Mouse (Mus musculus): ENCODE results near the gene Pawr.

Pawr gene

GRCm38 (mm10) chr10:108331784-108332561 lies at the start of gene Pawr:
Pawr (plus strand) TSS chr10:108332121.
- peak; percentile 7 for DNase-seq

- no peak for DNase-seq
Observed at GRCm38 (mm10) chr10:108282351-108282750, 49.6 kb upstream of the Pawr start.

GRCm38 (mm10) chr10:108283418-108283817 lies 48.5 kb upstream of the Pawr start:
- no peak for DNase-seq

GRCm38 (mm10) chr10:108283837-108284236 lies 48.1 kb upstream of the Pawr start:
- no peak for DNase-seq

- no peak for DNase-seq
Observed at GRCm38 (mm10) chr10:108284445-108284844, 47.5 kb upstream of the Pawr start.

- no peak for DNase-seq
Observed at GRCm38 (mm10) chr10:108284977-108285376, 46.9 kb upstream of the Pawr start.

GRCm38 (mm10) chr10:108286658-108287437 lies 45.1 kb upstream of the Pawr start:
- no peak for DNase-seq

- DNase-seq, result no peak
Observed at GRCm38 (mm10) chr10:108287438-108287801, 44.5 kb upstream of the Pawr start.

GRCm38 (mm10) chr10:108290046-108290445 lies 41.9 kb upstream of the Pawr start:
- DNase-seq, result no peak

- DNase-seq, result no peak
Observed at GRCm38 (mm10) chr10:108291688-108292471, 40.0 kb upstream of the Pawr start.

- DNase-seq, result no peak
Observed at GRCm38 (mm10) chr10:108292651-108293050, 39.3 kb upstream of the Pawr start.

- no peak for DNase-seq
Observed at GRCm38 (mm10) chr10:108293620-108294195, 38.2 kb upstream of the Pawr start.

GRCm38 (mm10) chr10:108294766-108295165 lies 37.2 kb upstream of the Pawr start:
- no peak for DNase-seq

GRCm38 (mm10) chr10:108296446-108296845 lies 35.5 kb upstream of the Pawr start:
- DNase-seq, result no peak

GRCm38 (mm10) chr10:108298261-108298660 lies 33.7 kb upstream of the Pawr start:
- no peak for DNase-seq

- DNase-seq, result no peak
Observed at GRCm38 (mm10) chr10:108298841-108299545, 32.9 kb upstream of the Pawr start.

GRCm38 (mm10) chr10:108299828-108300227 lies 32.1 kb upstream of the Pawr start:
- no peak for DNase-seq

- DNase-seq, result peak; percentile 30 to 37
Observed at GRCm38 (mm10) chr10:108300843-108301242, 31.1 kb upstream of the Pawr start.

GRCm38 (mm10) chr10:108307772-108308171 lies 24.1 kb upstream of the Pawr start:
- no peak for DNase-seq

GRCm38 (mm10) chr10:108310195-108310594 lies 21.7 kb upstream of the Pawr start:
- no peak for DNase-seq

- DNase-seq, result no peak
Observed at GRCm38 (mm10) chr10:108311396-108311795, 20.5 kb upstream of the Pawr start.

- DNase-seq, result no peak
Observed at GRCm38 (mm10) chr10:108313845-108314244, 18.1 kb upstream of the Pawr start.
